Mouse (Mus musculus) brown adipose tissue, adult 24 weeks (tissue): ENCODE measurements around the gene Vdr. TPM values are rescaled to one million over a fixed set of nuclear protein-coding genes. Genes with fewer than 3 reads are reported as not detected.

Experiments
- H3K27ac ChIP-seq: fragments of 200-500 bp; replicated peaks from 2 replicates; pipeline ENCODE4 v1.5.1; 2012; ENCODE audit warnings: low read depth, mild to moderate bottlenecking, low read length
- H3K4me1 ChIP-seq: fragments of 200-500 bp; 2 replicates; pipeline ENCODE4 v1.6.1; 2012; ENCODE audit warnings: low read length, mixed read lengths; ENCODE audit not compliant: control insufficient read depth, insufficient read depth, insufficient read length
- H3K4me3 ChIP-seq: fragments of 200-500 bp; 2 replicates; pipeline ENCODE4 v1.5.1; 2012; ENCODE audit warnings: low read depth, mild to moderate bottlenecking, low read length, moderate library complexity; ENCODE audit not compliant: insufficient read depth
- polyA plus RNA-seq: library from polyadenylated mRNA; stranded (reverse); fragments of >200 nt; gene quantifications from 2 replicates; pipeline ENCODE4 v1.2.4, GENCODE M21; 2012; ENCODE audit not compliant: missing spikeins, insufficient read depth, insufficient read length

Gene Vdr
- polyA plus RNA-seq, 1 experiment = 1.5 TPM

DNA sequence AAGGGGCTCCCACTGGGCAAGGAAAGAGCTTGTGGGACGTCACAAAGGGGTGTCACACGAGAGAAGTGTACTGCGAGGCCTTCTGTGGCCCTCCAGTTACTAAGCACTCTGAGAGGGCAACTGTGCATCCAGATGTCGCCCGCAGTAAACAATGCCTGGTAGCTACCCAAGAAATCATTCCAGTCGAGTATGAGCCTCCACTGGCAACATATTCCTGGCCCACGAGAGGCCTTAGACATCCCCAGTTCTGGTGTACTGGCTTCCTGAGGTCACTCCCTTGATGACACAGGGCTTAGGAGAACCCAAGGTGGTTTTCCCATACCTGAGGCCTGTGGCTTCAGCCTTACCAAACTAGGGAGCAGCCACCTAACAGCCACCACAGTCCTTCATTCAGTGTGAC, 97.6 kb downstream of the Vdr start:
- H3K27ac ChIP-seq = 0 out of 2 replicates have a peak overlapping the region, but pooled peaks have one; percentile 38
- H3K4me1 ChIP-seq = peaks cover 40% of the 10 kb centered on the region
- H3K4me3 ChIP-seq = no peak overlapping the region

GRCm38 (mm10) chr15:97812126-97812525, 98.3 kb downstream of the Vdr start:
- H3K4me1 ChIP-seq = peaks cover 36% of the 10 kb centered on the region
- H3K4me3 ChIP-seq = no peak overlapping the region
- no peak overlapping the region for H3K27ac ChIP-seq

GRCm38 (mm10) chr15:97811307-97811706, 99.1 kb downstream of the Vdr start:
- H3K4me1 ChIP-seq = peaks cover 36% of the 10 kb centered on the region
- no peak overlapping the region for H3K4me3 ChIP-seq
- no peak overlapping the region for H3K27ac ChIP-seq

GRCm38 (mm10) chr15:97810399-97810798, 100.0 kb downstream of the Vdr start:
- no peak overlapping the region for H3K27ac ChIP-seq
- no peak overlapping the region for H3K4me3 ChIP-seq
- H3K4me1 ChIP-seq = peaks cover 34% of the 10 kb centered on the region

DNA sequence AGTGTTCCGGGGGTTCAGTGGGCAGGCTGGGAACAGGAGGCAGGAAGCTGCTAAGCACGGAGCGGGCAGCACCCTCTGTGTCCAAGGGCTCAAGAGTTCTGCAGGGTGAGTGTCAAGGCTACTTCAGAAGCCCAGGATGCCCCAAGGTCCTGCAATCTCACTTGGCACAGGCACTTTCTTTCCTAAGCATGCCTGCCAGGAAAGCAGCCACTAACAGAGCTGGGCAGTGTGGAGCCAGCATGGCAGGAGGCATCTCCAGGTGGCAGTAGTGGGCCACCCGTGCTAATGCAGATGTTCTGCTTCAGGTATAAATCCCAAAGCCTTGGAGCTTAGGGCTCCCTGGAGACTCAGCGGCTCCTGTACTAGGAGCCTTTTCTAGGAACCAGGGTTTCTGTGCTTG, 100.5 kb downstream of the Vdr start:
- H3K4me1 ChIP-seq = peaks cover 30% of the 10 kb centered on the region
- H3K27ac ChIP-seq = no peak overlapping the region

DNA sequence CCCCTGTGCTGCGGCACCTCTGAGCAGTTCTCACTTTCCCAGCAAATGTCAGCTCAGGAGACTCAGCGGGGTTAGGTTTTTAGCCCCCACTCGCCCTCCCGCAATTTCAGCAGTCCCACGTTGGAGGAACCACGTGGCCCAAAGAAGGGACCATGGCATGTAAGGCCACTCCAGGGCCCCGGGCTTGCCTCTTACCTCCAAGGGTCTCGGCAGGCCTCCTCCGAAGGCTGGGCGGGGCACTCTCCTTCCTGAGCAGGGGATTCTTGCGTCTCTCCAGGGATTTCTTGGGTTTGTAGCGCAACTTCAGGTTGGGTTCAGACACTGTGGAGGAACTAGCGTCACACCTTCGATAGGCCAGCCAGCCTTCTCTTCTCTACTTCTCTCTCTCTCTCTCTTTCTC, 101.2 kb downstream of the Vdr start:
- H3K4me1 ChIP-seq = peaks cover 22% of the 10 kb centered on the region
- no peak overlapping the region for H3K27ac ChIP-seq
- H3K4me3 ChIP-seq = no peak overlapping the region

More for the DNA sequence above, 100.5 kb downstream of the Vdr start:
- no peak overlapping the region for H3K4me3 ChIP-seq

GRCm38 (mm10) chr15:97808532-97808931, 101.9 kb downstream of the Vdr start:
- H3K4me1 ChIP-seq = peaks cover 18% of the 10 kb centered on the region
- no peak overlapping the region for H3K4me3 ChIP-seq
- H3K27ac ChIP-seq = no peak overlapping the region

- H3K27ac ChIP-seq = no peak overlapping the region
Observed at GRCm38 (mm10) chr15:97807867-97808266, 102.6 kb downstream of the Vdr start.

More at GRCm38 (mm10) chr15:97807867-97808266, 102.6 kb downstream of the Vdr start:
- H3K4me3 ChIP-seq = no peak overlapping the region
- H3K4me1 ChIP-seq = peaks cover 11% of the 10 kb centered on the region

Other genes with a start within 250 kb of the Vdr start
- 7.5 and 8.8 TPM in 2 replicates for gene Rpap3, start 204.8 kb downstream of the Vdr start, polyA plus RNA-seq
- 0.63 and 2.0 TPM in 2 replicates for gene Endou, start 179.3 kb downstream of the Vdr start, polyA plus RNA-seq
- gene Rapgef3, start 142.7 kb downstream of the Vdr start, polyA plus RNA-seq = 6.1 and 6.6 TPM in 2 replicates
- gene Slc48a1, start 132.1 kb downstream of the Vdr start, polyA plus RNA-seq = 70.5 and 79.9 TPM in 2 replicates
- gene Hdac7, start 66.1 kb downstream of the Vdr start, polyA plus RNA-seq = 10.0 and 10.2 TPM in 2 replicates
- 19.7 and 33.2 TPM in 2 replicates for gene Tmem106c, start 53.6 kb upstream of the Vdr start, polyA plus RNA-seq
- not detected in 2 replicates for gene Col2a1, start 94.1 kb upstream of the Vdr start, polyA plus RNA-seq
- gene Pfkm, start 182.0 kb upstream of the Vdr start, polyA plus RNA-seq = 55.0 and 67.2 TPM in 2 replicates
- gene Senp1, start 183.1 kb upstream of the Vdr start, polyA plus RNA-seq = 6.0 and 7.7 TPM in 2 replicates